Mouse (Mus musculus): Measurements from ENCODE around the gene Sv2b. TPM values are rescaled to one million over a fixed set of nuclear protein-coding genes. Genes with fewer than 3 reads are reported as not detected.

Gene Sv2b
- polyA plus RNA-seq, 1 experiment from 2014 or later, result 20.6 TPM

- Histone ChIP-seq H3K4me2 (ENCODE audit: low read depth, low read length) (no peak overlapping the region), H3K4me3 (ENCODE audit: low read depth, low read length) (no peak overlapping the region), H3K27me3 (ENCODE audit: control insufficient read depth, insufficient read depth, low read length) (no peaks in the 10 kb centered on the region), H3K9ac (replicated peaks; ENCODE audit: low read depth, low read length) (no peak overlapping the region), H3K9me3 (ENCODE audit: control insufficient read depth, low read length) (no peaks in the 10 kb centered on the region), H3K36me3 (ENCODE audit: control insufficient read depth, insufficient read depth, low read length) (no peaks in the 10 kb centered on the region), H3K4me1 (ENCODE audit: control insufficient read depth, insufficient read depth, low read length) (no peaks in the 10 kb centered on the region), H3K27ac (ENCODE audit: low read depth, low read length) (no peak overlapping the region)
- 83% methylated on average over 6 of the region's 6 CpGs for WGBS
- no peak for ATAC-seq (ENCODE audit: low read depth)
Measured at GRCm38 (mm10) chr7:75302523-75303215, 6.4 kb downstream of the Sv2b start.

- no peak overlapping the region for H3K27ac ChIP-seq (ENCODE audit: low read depth, low read length)
- no peak overlapping the region for H3K4me2 ChIP-seq (ENCODE audit: low read depth, low read length)
- ATAC-seq (ENCODE audit: low read depth), result no peak
- H3K4me3 ChIP-seq (ENCODE audit: low read depth, low read length), result no peak overlapping the region
- H3K4me1 ChIP-seq (ENCODE audit: control insufficient read depth, insufficient read depth, low read length), result peaks cover 11% of the 10 kb centered on the region; the same call in 1 of the 2 replicates
- H3K9ac ChIP-seq (replicated peaks; ENCODE audit: low read depth, low read length), result no peak overlapping the region
- WGBS, result 88% methylated on average over 4 of the region's 4 CpGs
- H3K9me3 ChIP-seq (ENCODE audit: control insufficient read depth, low read length), result no peaks in the 10 kb centered on the region
- H3K36me3 ChIP-seq (ENCODE audit: control insufficient read depth, insufficient read depth, low read length), result no peaks in the 10 kb centered on the region
- H3K27me3 ChIP-seq (ENCODE audit: control insufficient read depth, insufficient read depth, low read length), result no peaks in the 10 kb centered on the region
Measured at GRCm38 (mm10) chr7:75299245-75299644, 9.8 kb downstream of the Sv2b start.

GRCm38 (mm10) chr7:75296688-75297119, 12.4 kb downstream of the Sv2b start:
- peak; percentile 71 for ATAC-seq (ENCODE audit: low read depth)
- Histone ChIP-seq H3K4me3 (ENCODE audit: low read depth, low read length) (no peak overlapping the region), H3K36me3 (ENCODE audit: control insufficient read depth, insufficient read depth, low read length) (no peaks in the 10 kb centered on the region), H3K27me3 (ENCODE audit: control insufficient read depth, insufficient read depth, low read length) (no peaks in the 10 kb centered on the region), H3K9me3 (ENCODE audit: control insufficient read depth, low read length) (no peaks in the 10 kb centered on the region), H3K27ac (ENCODE audit: low read depth, low read length) (no peak overlapping the region), H3K9ac (replicated peaks; ENCODE audit: low read depth, low read length) (no peak overlapping the region), H3K4me2 (ENCODE audit: low read depth, low read length) (no peak overlapping the region), H3K4me1 (ENCODE audit: control insufficient read depth, insufficient read depth, low read length) (peaks cover 11% of the 10 kb centered on the region; the same call in 1 of the 2 replicates)
- 4% methylated on average over 6 of the region's 6 CpGs for WGBS

GRCm38 (mm10) chr7:75295228-75295865, 13.7 kb downstream of the Sv2b start:
- no peak overlapping the region for H3K4me3 ChIP-seq (ENCODE audit: low read depth, low read length)
- no peaks in the 10 kb centered on the region for H3K27me3 ChIP-seq (ENCODE audit: control insufficient read depth, insufficient read depth, low read length)
- 13% methylated on average over 5 of the region's 5 CpGs for whole genome bisulfite sequencing
- H3K4me2 ChIP-seq (ENCODE audit: low read depth, low read length), result no peak overlapping the region
- H3K9me3 ChIP-seq (ENCODE audit: control insufficient read depth, low read length), result no peaks in the 10 kb centered on the region
- peak overlapping the region; percentile 48; the same call in 1 of the 2 replicates for H3K27ac ChIP-seq (ENCODE audit: low read depth, low read length)
- no peaks in the 10 kb centered on the region for H3K36me3 ChIP-seq (ENCODE audit: control insufficient read depth, insufficient read depth, low read length)
- ATAC-seq (ENCODE audit: low read depth), result 0 out of 2 replicates have a peak, but pooled peaks have one; percentile 39
- H3K4me1 ChIP-seq (ENCODE audit: control insufficient read depth, insufficient read depth, low read length), result peaks cover 11% of the 10 kb centered on the region; the same call in 1 of the 2 replicates
- no peak overlapping the region for H3K9ac ChIP-seq (replicated peaks; ENCODE audit: low read depth, low read length)

- no peak overlapping the region for H3K4me2 ChIP-seq (ENCODE audit: low read depth, low read length)
- H3K4me3 ChIP-seq (ENCODE audit: low read depth, low read length), result no peak overlapping the region
- peaks cover 11% of the 10 kb centered on the region; the same call in 1 of the 2 replicates for H3K4me1 ChIP-seq (ENCODE audit: control insufficient read depth, insufficient read depth, low read length)
- H3K9me3 ChIP-seq (ENCODE audit: control insufficient read depth, low read length), result no peaks in the 10 kb centered on the region
- H3K36me3 ChIP-seq (ENCODE audit: control insufficient read depth, insufficient read depth, low read length), result no peaks in the 10 kb centered on the region
- no peak for ATAC-seq (ENCODE audit: low read depth)
- 32% methylated on average over 3 of the region's 3 CpGs for WGBS
- H3K9ac ChIP-seq (replicated peaks; ENCODE audit: low read depth, low read length), result no peak overlapping the region
- H3K27me3 ChIP-seq (ENCODE audit: control insufficient read depth, insufficient read depth, low read length), result no peaks in the 10 kb centered on the region
- no peak overlapping the region for H3K27ac ChIP-seq (ENCODE audit: low read depth, low read length)
Measured at GRCm38 (mm10) chr7:75292246-75292645, 16.8 kb downstream of the Sv2b start.

- Histone ChIP-seq H3K27ac (ENCODE audit: low read depth, low read length) (no peak overlapping the region), H3K9me3 (ENCODE audit: control insufficient read depth, low read length) (no peaks in the 10 kb centered on the region), H3K4me1 (ENCODE audit: control insufficient read depth, insufficient read depth, low read length) (peaks cover 9% of the 10 kb centered on the region; the same call in 1 of the 2 replicates), H3K27me3 (ENCODE audit: control insufficient read depth, insufficient read depth, low read length) (no peaks in the 10 kb centered on the region), H3K36me3 (ENCODE audit: control insufficient read depth, insufficient read depth, low read length) (no peaks in the 10 kb centered on the region), H3K9ac (replicated peaks; ENCODE audit: low read depth, low read length) (no peak overlapping the region), H3K4me2 (ENCODE audit: low read depth, low read length) (no peak overlapping the region), H3K4me3 (ENCODE audit: low read depth, low read length) (no peak overlapping the region)
- ATAC-seq (ENCODE audit: low read depth), result no peak
- 25% methylated on average over 2 of the region's 2 CpGs for WGBS
Measured at GRCm38 (mm10) chr7:75290554-75290953, 18.5 kb downstream of the Sv2b start.

- ATAC-seq (ENCODE audit: low read depth), result no peak
Measured at GRCm38 (mm10) chr7:75287237-75287636, 21.8 kb downstream of the Sv2b start.

GRCm38 (mm10) chr7:75282951-75283350, 26.1 kb downstream of the Sv2b start:
- no peak overlapping the region for H3K4me3 ChIP-seq (ENCODE audit: low read depth, low read length)
- H3K9me3 ChIP-seq (ENCODE audit: control insufficient read depth, low read length), result no peaks in the 10 kb centered on the region
- H3K36me3 ChIP-seq (ENCODE audit: control insufficient read depth, insufficient read depth, low read length), result no peaks in the 10 kb centered on the region
- H3K4me2 ChIP-seq (ENCODE audit: low read depth, low read length), result no peak overlapping the region
- H3K9ac ChIP-seq (replicated peaks; ENCODE audit: low read depth, low read length), result no peak overlapping the region
- no peak overlapping the region for H3K27ac ChIP-seq (ENCODE audit: low read depth, low read length)
- peaks cover 1% of the 10 kb centered on the region for H3K4me1 ChIP-seq (ENCODE audit: control insufficient read depth, insufficient read depth, low read length)
- no peaks in the 10 kb centered on the region for H3K27me3 ChIP-seq (ENCODE audit: control insufficient read depth, insufficient read depth, low read length)
- 83% methylated on average over 3 of the region's 3 CpGs for WGBS
- no peak for ATAC-seq (ENCODE audit: low read depth)

More at GRCm38 (mm10) chr7:75287237-75287636, 21.8 kb downstream of the Sv2b start:
- H3K36me3 ChIP-seq (ENCODE audit: control insufficient read depth, insufficient read depth, low read length), result no peaks in the 10 kb centered on the region
- no peaks in the 10 kb centered on the region for H3K4me1 ChIP-seq (ENCODE audit: control insufficient read depth, insufficient read depth, low read length)
- H3K9ac ChIP-seq (replicated peaks; ENCODE audit: low read depth, low read length), result no peak overlapping the region
- H3K4me2 ChIP-seq (ENCODE audit: low read depth, low read length), result no peak overlapping the region
- no peaks in the 10 kb centered on the region for H3K27me3 ChIP-seq (ENCODE audit: control insufficient read depth, insufficient read depth, low read length)
- 51% methylated on average over 6 of the region's 6 CpGs for WGBS
- H3K4me3 ChIP-seq (ENCODE audit: low read depth, low read length), result no peak overlapping the region
- H3K27ac ChIP-seq (ENCODE audit: low read depth, low read length), result no peak overlapping the region
- no peaks in the 10 kb centered on the region for H3K9me3 ChIP-seq (ENCODE audit: control insufficient read depth, low read length)

GRCm38 (mm10) chr7:75282080-75282650, 26.9 kb downstream of the Sv2b start:
- 89% methylated on average over 3 of the region's 3 CpGs for WGBS
- Histone ChIP-seq H3K9me3 (ENCODE audit: control insufficient read depth, low read length) (no peaks in the 10 kb centered on the region), H3K27ac (ENCODE audit: low read depth, low read length) (no peak overlapping the region), H3K4me1 (ENCODE audit: control insufficient read depth, insufficient read depth, low read length) (peaks cover 4% of the 10 kb centered on the region), H3K36me3 (ENCODE audit: control insufficient read depth, insufficient read depth, low read length) (no peaks in the 10 kb centered on the region), H3K9ac (replicated peaks; ENCODE audit: low read depth, low read length) (no peak overlapping the region), H3K27me3 (ENCODE audit: control insufficient read depth, insufficient read depth, low read length) (no peaks in the 10 kb centered on the region), H3K4me3 (ENCODE audit: low read depth, low read length) (no peak overlapping the region), H3K4me2 (ENCODE audit: low read depth, low read length) (no peak overlapping the region)
- no peak for ATAC-seq (ENCODE audit: low read depth)

Measured in neural tube, embryonic 14.5 days (tissue).